Mouse (Mus musculus): ENCODE measurements around the gene Ccr4. TPM values are rescaled to one million over a fixed set of nuclear protein-coding genes. Genes with fewer than 3 reads are reported as not detected.

The Ccr4 gene
- polyA plus RNA-seq, 1 experiment from 2014 or later, result not detected

DNA sequence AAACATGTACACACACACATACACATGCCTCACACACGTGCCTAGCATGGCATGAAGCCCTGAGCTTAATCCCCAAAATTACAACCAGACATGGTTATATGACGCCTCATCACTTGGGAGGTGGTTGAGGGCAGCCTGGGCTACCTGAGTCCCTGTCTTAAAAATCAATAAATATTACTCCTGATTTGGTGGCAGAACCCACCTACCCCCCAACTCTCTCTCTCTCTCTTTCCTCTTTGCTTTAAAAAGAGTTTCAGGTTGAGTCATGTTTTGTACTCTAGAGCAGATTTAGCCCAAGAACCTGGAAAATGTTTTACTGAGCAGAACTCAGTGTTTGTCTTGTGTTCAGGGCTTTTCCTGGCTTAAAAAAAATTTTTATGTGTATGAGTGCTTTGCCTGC, 49.3 kb downstream of the Ccr4 start:
- H3K9me3 ChIP-seq (ENCODE audit: low read length), result no peaks in the 10 kb centered on the region
- DNase-seq (no peak), ATAC-seq (no peak)
- TF ChIP-seq CTCF (IDR thresholded peaks at IDR 0.05; ENCODE audit: low read depth) (no peak), EP300 (IDR thresholded peaks at IDR 0.05; ENCODE audit: low read depth) (no peak)
- 81% methylated on average over 2 of the region's 2 CpGs for WGBS (ENCODE audit: insufficient replicate concordance)
- no peak overlapping the region for H3K9ac ChIP-seq (replicated peaks)
- H3K36me3 ChIP-seq (replicated peaks; ENCODE audit: insufficient read depth, low read length), result peaks cover 6% of the 10 kb centered on the region
- no peaks in the 10 kb centered on the region for H3K4me1 ChIP-seq (ENCODE audit: insufficient read depth)
- H3K27ac ChIP-seq (ENCODE audit: low read depth), result no peak overlapping the region
- no peak overlapping the region for H3K4me2 ChIP-seq (ENCODE audit: low read depth, low read length)
- H3K27me3 ChIP-seq (ENCODE audit: insufficient read depth, low read length), result no peaks in the 10 kb centered on the region
- no peak overlapping the region for H3K4me3 ChIP-seq (ENCODE audit: low read depth, low read length)

DNA sequence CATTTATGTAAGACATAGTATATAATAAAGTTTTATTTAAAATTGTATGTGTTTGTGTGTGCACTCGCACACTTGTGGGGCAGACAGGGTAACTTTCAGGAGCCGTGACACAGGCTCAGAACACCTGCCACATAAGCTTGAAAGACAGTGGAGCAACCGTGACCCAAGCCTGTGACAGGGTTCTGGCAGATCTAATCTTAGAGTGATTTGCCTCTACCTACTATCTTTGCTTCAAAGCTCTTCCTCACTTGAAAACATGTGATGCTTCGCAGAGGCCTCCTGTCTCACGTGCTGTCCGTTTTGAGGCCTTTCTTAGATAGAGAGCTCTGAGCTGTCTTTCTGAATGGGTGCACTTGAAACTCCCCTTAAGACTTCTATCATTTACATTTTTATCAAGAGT, 52.3 kb downstream of the Ccr4 start:
- Histone ChIP-seq H3K4me2 (ENCODE audit: low read depth, low read length) (no peak overlapping the region), H3K36me3 (replicated peaks; ENCODE audit: insufficient read depth, low read length) (peaks cover 2% of the 10 kb centered on the region)

DNA sequence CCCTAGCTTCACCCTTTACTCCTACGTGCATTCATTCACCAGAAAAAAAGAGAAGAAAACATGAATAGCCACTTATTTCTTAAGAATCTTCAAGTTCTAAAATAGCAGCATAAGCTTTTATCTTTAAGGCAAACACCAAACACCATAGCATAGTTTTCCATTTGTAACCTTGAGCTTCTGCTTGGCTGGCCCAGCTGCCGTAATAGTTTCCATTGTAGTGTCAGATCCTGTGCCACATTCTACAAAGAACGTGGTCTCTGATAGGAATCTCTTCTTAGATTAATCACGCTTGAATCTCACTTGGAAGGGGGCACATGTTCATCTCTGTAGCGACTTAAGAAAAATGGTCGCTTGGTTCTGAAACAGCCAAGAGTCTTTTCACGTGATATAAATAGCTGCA, 53.1 kb downstream of the Ccr4 start:
- TF ChIP-seq EP300 (IDR thresholded peaks at IDR 0.05; ENCODE audit: low read depth), result no peak
- H3K27ac ChIP-seq (ENCODE audit: low read depth), result no peak overlapping the region
- ATAC-seq (no peak), DNase-seq (no peak)
- H3K9ac ChIP-seq (replicated peaks), result no peak overlapping the region
- no peak overlapping the region for H3K4me3 ChIP-seq (ENCODE audit: low read depth, low read length)
- H3K36me3 ChIP-seq (replicated peaks; ENCODE audit: insufficient read depth, low read length), result peaks cover 2% of the 10 kb centered on the region; the same call in 1 of the 2 replicates
- 84% methylated on average over 7 of the region's 7 CpGs for WGBS (ENCODE audit: insufficient replicate concordance)
- no peaks in the 10 kb centered on the region for H3K4me1 ChIP-seq (ENCODE audit: insufficient read depth)
- H3K27me3 ChIP-seq (ENCODE audit: insufficient read depth, low read length), result no peaks in the 10 kb centered on the region
- H3K9me3 ChIP-seq (ENCODE audit: low read length), result no peaks in the 10 kb centered on the region
- no peak overlapping the region for H3K4me2 ChIP-seq (ENCODE audit: low read depth, low read length)

More for the DNA sequence above, 52.3 kb downstream of the Ccr4 start:
- TF ChIP-seq CTCF (IDR thresholded peaks at IDR 0.05; ENCODE audit: low read depth) (no peak), EP300 (IDR thresholded peaks at IDR 0.05; ENCODE audit: low read depth) (no peak)
- 86% methylated on average over 6 of the region's 6 CpGs for WGBS (ENCODE audit: insufficient replicate concordance)
- Histone ChIP-seq H3K27me3 (ENCODE audit: insufficient read depth, low read length) (no peaks in the 10 kb centered on the region), H3K4me1 (ENCODE audit: insufficient read depth) (no peaks in the 10 kb centered on the region), H3K9me3 (ENCODE audit: low read length) (no peaks in the 10 kb centered on the region), H3K9ac (replicated peaks) (no peak overlapping the region), H3K27ac (ENCODE audit: low read depth) (no peak overlapping the region), H3K4me3 (ENCODE audit: low read depth, low read length) (no peak overlapping the region)
- no peak for DNase-seq
- no peak for ATAC-seq

DNA sequence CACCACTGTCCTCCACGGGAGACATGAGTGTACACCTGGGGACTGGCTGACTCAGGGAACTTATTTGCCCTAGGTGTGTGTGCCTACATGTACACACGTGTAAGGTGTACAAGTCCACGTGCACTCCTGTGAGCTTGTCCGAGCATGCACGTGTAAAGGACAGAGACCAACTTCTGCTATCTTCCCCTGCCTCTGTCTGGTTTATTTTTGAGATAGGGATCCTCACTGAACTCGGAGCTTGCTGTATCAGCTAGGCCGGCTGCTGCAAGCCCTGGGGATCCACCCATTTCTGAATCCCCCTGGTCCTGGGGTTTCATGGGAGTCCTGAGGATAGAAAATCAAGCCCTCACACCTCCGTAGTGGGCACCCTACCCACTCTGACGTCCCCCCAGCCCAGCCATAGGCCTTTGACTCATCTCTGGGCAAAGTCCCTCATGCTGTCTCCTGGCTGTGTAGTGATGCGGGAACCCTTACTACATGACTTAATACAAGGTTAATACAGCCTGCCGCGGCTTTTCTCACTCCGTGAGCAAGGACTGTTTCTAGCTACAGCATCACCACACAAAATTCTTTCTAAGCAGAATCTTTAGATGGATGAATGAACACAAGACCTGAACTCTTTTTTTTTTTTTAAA, 55.5 kb downstream of the Ccr4 start:
- no peak for ATAC-seq
- TF ChIP-seq CTCF (IDR thresholded peaks at IDR 0.05; ENCODE audit: low read depth) (no peak), EP300 (IDR thresholded peaks at IDR 0.05; ENCODE audit: low read depth) (no peak)
- WGBS (ENCODE audit: insufficient replicate concordance), result 70% methylated on average over 13 of the region's 13 CpGs
- DNase-seq, result no peak
- Histone ChIP-seq H3K9me3 (ENCODE audit: low read length) (no peaks in the 10 kb centered on the region), H3K36me3 (replicated peaks; ENCODE audit: insufficient read depth, low read length) (no peaks in the 10 kb centered on the region), H3K27me3 (ENCODE audit: insufficient read depth, low read length) (no peaks in the 10 kb centered on the region), H3K4me2 (ENCODE audit: low read depth, low read length) (no peak overlapping the region), H3K27ac (ENCODE audit: low read depth) (no peak overlapping the region), H3K4me1 (ENCODE audit: insufficient read depth) (no peaks in the 10 kb centered on the region), H3K4me3 (ENCODE audit: low read depth, low read length) (no peak overlapping the region), H3K9ac (replicated peaks) (no peak overlapping the region)

DNA sequence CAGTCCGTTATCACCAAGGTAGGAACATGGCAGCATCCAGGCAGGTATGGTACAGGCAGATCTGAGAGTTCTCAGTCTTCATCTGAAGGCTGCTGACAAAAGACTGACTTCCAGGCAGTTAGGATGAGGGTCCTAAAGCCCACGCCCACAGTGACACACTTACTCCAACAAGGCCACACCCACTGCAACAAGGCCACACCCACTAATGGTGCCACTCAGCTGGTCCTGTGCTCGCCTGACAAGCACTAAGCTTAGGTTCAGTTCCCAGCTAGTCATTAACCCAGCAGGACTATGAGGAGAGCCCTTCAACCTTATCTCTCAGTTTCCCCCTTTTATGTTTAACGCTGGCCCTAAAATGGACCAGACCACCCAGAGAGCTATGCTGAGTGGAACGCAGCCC, 56.0 kb downstream of the Ccr4 start:
- Histone ChIP-seq H3K9me3 (ENCODE audit: low read length) (no peaks in the 10 kb centered on the region), H3K4me1 (ENCODE audit: insufficient read depth) (no peaks in the 10 kb centered on the region), H3K36me3 (replicated peaks; ENCODE audit: insufficient read depth, low read length) (no peaks in the 10 kb centered on the region), H3K27me3 (ENCODE audit: insufficient read depth, low read length) (no peaks in the 10 kb centered on the region), H3K4me3 (ENCODE audit: low read depth, low read length) (no peak overlapping the region), H3K27ac (ENCODE audit: low read depth) (no peak overlapping the region), H3K9ac (replicated peaks) (no peak overlapping the region), H3K4me2 (ENCODE audit: low read depth, low read length) (no peak overlapping the region)
- WGBS (ENCODE audit: insufficient replicate concordance), result 69% methylated on average over 5 of the region's 5 CpGs
- no peak for ATAC-seq
- TF ChIP-seq EP300 (IDR thresholded peaks at IDR 0.05; ENCODE audit: low read depth) (no peak), CTCF (IDR thresholded peaks at IDR 0.05; ENCODE audit: low read depth) (no peak)
- no peak for DNase-seq

DNA sequence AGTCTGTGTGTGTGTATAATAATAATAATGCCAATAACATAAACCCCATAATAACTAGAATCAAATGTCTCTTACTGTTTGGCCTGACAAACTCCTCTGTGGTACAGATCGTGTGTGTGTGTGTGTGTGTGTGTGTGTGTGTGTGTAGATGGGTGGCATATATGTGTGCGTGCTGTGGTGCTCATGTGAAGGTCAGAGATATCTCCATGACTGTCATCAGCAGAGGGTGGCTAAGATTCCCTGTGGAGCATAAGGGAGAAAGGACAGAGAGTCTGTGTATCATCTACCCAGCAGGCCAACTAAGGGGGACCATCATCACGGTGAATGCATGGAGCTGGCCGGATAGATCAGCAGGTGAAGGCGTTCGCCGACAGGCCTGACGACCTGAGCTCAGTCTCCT, 57.8 kb downstream of the Ccr4 start:
- no peaks in the 10 kb centered on the region for H3K9me3 ChIP-seq (ENCODE audit: low read length)

DNA sequence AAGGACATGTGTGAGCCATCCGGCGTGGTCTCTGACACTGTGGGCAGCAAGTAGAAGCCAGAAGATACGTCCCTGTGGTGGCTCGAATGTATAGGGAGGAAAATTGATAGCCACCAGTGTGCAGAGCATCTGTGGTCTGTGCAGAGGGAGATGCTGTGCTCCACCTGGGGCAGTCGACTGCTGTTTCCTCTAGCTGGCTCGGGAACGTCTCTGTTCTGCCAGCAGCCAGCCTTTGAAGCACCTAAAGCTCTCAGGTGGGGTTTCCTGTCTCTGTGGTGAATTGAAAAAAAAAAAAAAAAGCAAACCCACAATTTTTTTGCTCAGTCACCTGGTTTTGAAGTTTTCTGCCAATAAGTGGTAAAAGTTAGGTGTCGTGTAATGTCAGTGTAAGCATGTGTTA, 61.4 kb downstream of the Ccr4 start:
- Histone ChIP-seq H3K4me1 (ENCODE audit: insufficient read depth) (no peaks in the 10 kb centered on the region), H3K27ac (ENCODE audit: low read depth) (no peak overlapping the region), H3K27me3 (ENCODE audit: insufficient read depth, low read length) (no peaks in the 10 kb centered on the region), H3K9me3 (ENCODE audit: low read length) (no peaks in the 10 kb centered on the region), H3K9ac (replicated peaks) (no peak overlapping the region), H3K36me3 (replicated peaks; ENCODE audit: insufficient read depth, low read length) (no peaks in the 10 kb centered on the region), H3K4me2 (ENCODE audit: low read depth, low read length) (no peak overlapping the region), H3K4me3 (ENCODE audit: low read depth, low read length) (no peak overlapping the region)
- ATAC-seq, result no peak
- TF ChIP-seq CTCF (IDR thresholded peaks at IDR 0.05; ENCODE audit: low read depth) (no peak), EP300 (IDR thresholded peaks at IDR 0.05; ENCODE audit: low read depth) (no peak)
- DNase-seq, result no peak
- 85% methylated on average over 8 of the region's 8 CpGs for WGBS (ENCODE audit: insufficient replicate concordance)

More for the DNA sequence above, 57.8 kb downstream of the Ccr4 start:
- DNase-seq (no peak), ATAC-seq (no peak)
- Histone ChIP-seq H3K4me1 (ENCODE audit: insufficient read depth) (no peaks in the 10 kb centered on the region), H3K9ac (replicated peaks) (no peak overlapping the region), H3K4me3 (ENCODE audit: low read depth, low read length) (no peak overlapping the region), H3K36me3 (replicated peaks; ENCODE audit: insufficient read depth, low read length) (no peaks in the 10 kb centered on the region), H3K27me3 (ENCODE audit: insufficient read depth, low read length) (no peaks in the 10 kb centered on the region), H3K4me2 (ENCODE audit: low read depth, low read length) (no peak overlapping the region), H3K27ac (ENCODE audit: low read depth) (no peak overlapping the region)
- no peak for TF ChIP-seq CTCF (IDR thresholded peaks at IDR 0.05; ENCODE audit: low read depth)
- WGBS (ENCODE audit: insufficient replicate concordance), result 80% methylated on average over 8 of the region's 8 CpGs

Data from liver, postnatal 0 days (tissue).